Mouse (Mus musculus): Measurements from ENCODE around the gene Bloc1s4.

GRCm38 (mm10) chr5:36747794-36748535 lies 485 bp downstream of the Bloc1s4 start:
- no peak for TF ChIP-seq CTCF (IDR thresholded peaks at IDR 0.05; ENCODE audit: low read depth, low read length)
- no peak for TF ChIP-seq POLR2A (IDR thresholded peaks at IDR 0.05; ENCODE audit: borderline replicate concordance, low read depth, low read length)

Measured in bone marrow macrophage, adult 2 months (primary cell).